Mouse (Mus musculus): ENCODE measurements around the gene Grk5. TPM values are rescaled to one million over a fixed set of nuclear protein-coding genes. Genes with fewer than 3 reads are reported as not detected.

Gene Grk5
- polyA plus RNA-seq, 2 experiments, result 0.50 to 0.84 TPM

GRCm38 (mm10) chr19:61078622-61079021, 189.1 kb downstream of the Grk5 start:
- Histone ChIP-seq H3K9ac (replicated peaks) (no peak overlapping the region), H3K36me3 (replicated peaks; ENCODE audit: control insufficient read depth, insufficient read depth, low read depth) (no peaks in the 10 kb centered on the region), H3K27me3 (ENCODE audit: control insufficient read depth, insufficient read depth, low read length) (no peaks in the 10 kb centered on the region), H3K9me3 (ENCODE audit: control insufficient read depth, low read length) (no peaks in the 10 kb centered on the region), H3K27ac (no peak overlapping the region), H3K4me1 (replicated peaks; ENCODE audit: control insufficient read depth in 2 of 2, insufficient read depth in 2 of 2, low read length in 1 of 2) (no peaks in the 10 kb centered on the region), H3K4me2 (ENCODE audit: low read depth) (no peak overlapping the region), H3K4me3 (ENCODE audit: insufficient read depth in 1 of 2, low read depth in 2 of 2, low read length in 2 of 2) (no peak overlapping the region)
- ATAC-seq (ENCODE audit: insufficient read depth) (no peak), DNase-seq (ENCODE audit: low read depth in 3 of 3, low spot score in 3 of 3) (no peak)
- no peak for TF ChIP-seq EP300 (IDR thresholded peaks at IDR 0.05; ENCODE audit: low read depth)
- no peak for TF ChIP-seq CTCF (IDR thresholded peaks at IDR 0.05; ENCODE audit: low read depth)
- WGBS (ENCODE audit: insufficient replicate concordance), result 21% methylated on average over 3 of the region's 3 CpGs

GRCm38 (mm10) chr19:61080251-61080749, 190.8 kb downstream of the Grk5 start:
- Histone ChIP-seq H3K4me1 (replicated peaks; ENCODE audit: control insufficient read depth in 2 of 2, insufficient read depth in 2 of 2, low read length in 1 of 2) (no peaks in the 10 kb centered on the region), H3K4me3 (ENCODE audit: insufficient read depth in 1 of 2, low read depth in 2 of 2, low read length in 2 of 2) (no peak overlapping the region), H3K9me3 (ENCODE audit: control insufficient read depth, low read length) (no peaks in the 10 kb centered on the region), H3K9ac (replicated peaks) (no peak overlapping the region), H3K27me3 (ENCODE audit: control insufficient read depth, insufficient read depth, low read length) (no peaks in the 10 kb centered on the region), H3K36me3 (replicated peaks; ENCODE audit: control insufficient read depth, insufficient read depth, low read depth) (no peaks in the 10 kb centered on the region), H3K27ac (no peak overlapping the region), H3K4me2 (ENCODE audit: low read depth) (no peak overlapping the region)
- 70% methylated on average over 5 of the region's 5 CpGs for WGBS (ENCODE audit: insufficient replicate concordance)
- DNase-seq (ENCODE audit: low read depth in 3 of 3, low spot score in 3 of 3) (no peak), ATAC-seq (ENCODE audit: insufficient read depth) (no peak)
- no peak for TF ChIP-seq CTCF (IDR thresholded peaks at IDR 0.05; ENCODE audit: low read depth)
- no peak for TF ChIP-seq EP300 (IDR thresholded peaks at IDR 0.05; ENCODE audit: low read depth)

GRCm38 (mm10) chr19:61083006-61083405, 193.5 kb downstream of the Grk5 start:
- ATAC-seq (ENCODE audit: insufficient read depth), result no peak
- no peak overlapping the region for H3K4me3 ChIP-seq (ENCODE audit: insufficient read depth in 1 of 2, low read depth in 2 of 2, low read length in 2 of 2)
- H3K27me3 ChIP-seq (ENCODE audit: control insufficient read depth, insufficient read depth, low read length), result no peaks in the 10 kb centered on the region
- no peak overlapping the region for H3K27ac ChIP-seq
- no peak overlapping the region for H3K4me2 ChIP-seq (ENCODE audit: low read depth)
- H3K4me1 ChIP-seq (replicated peaks; ENCODE audit: control insufficient read depth in 2 of 2, insufficient read depth in 2 of 2, low read length in 1 of 2), result no peaks in the 10 kb centered on the region
- no peak overlapping the region for H3K9ac ChIP-seq (replicated peaks)
- no peaks in the 10 kb centered on the region for H3K9me3 ChIP-seq (ENCODE audit: control insufficient read depth, low read length)
- TF ChIP-seq EP300 (IDR thresholded peaks at IDR 0.05; ENCODE audit: low read depth), result no peak
- TF ChIP-seq CTCF (IDR thresholded peaks at IDR 0.05; ENCODE audit: low read depth), result no peak
- no peak for DNase-seq (ENCODE audit: low read depth in 3 of 3, low spot score in 3 of 3)
- WGBS (ENCODE audit: insufficient replicate concordance), result 76% methylated on average over 8 of the region's 8 CpGs
- no peaks in the 10 kb centered on the region for H3K36me3 ChIP-seq (replicated peaks; ENCODE audit: control insufficient read depth, insufficient read depth, low read depth)

- ATAC-seq (ENCODE audit: insufficient read depth) (peak; percentile 50; the same call in 1 of the 2 replicates), DNase-seq (ENCODE audit: low read depth in 3 of 3, low spot score in 3 of 3) (peak; percentile 49 to 58 (median 53))
- no peak for TF ChIP-seq EP300 (IDR thresholded peaks at IDR 0.05; ENCODE audit: low read depth)
- TF ChIP-seq CTCF (IDR thresholded peaks at IDR 0.05; ENCODE audit: low read depth), result peak; percentile 95
- Histone ChIP-seq H3K9me3 (ENCODE audit: control insufficient read depth, low read length) (no peaks in the 10 kb centered on the region), H3K4me2 (ENCODE audit: low read depth) (no peak overlapping the region), H3K9ac (replicated peaks) (no peak overlapping the region), H3K27me3 (ENCODE audit: control insufficient read depth, insufficient read depth, low read length) (no peaks in the 10 kb centered on the region), H3K4me1 (replicated peaks; ENCODE audit: control insufficient read depth in 2 of 2, insufficient read depth in 2 of 2, low read length in 1 of 2) (no peaks in the 10 kb centered on the region), H3K36me3 (replicated peaks; ENCODE audit: control insufficient read depth, insufficient read depth, low read depth) (no peaks in the 10 kb centered on the region), H3K4me3 (ENCODE audit: insufficient read depth in 1 of 2, low read depth in 2 of 2, low read length in 2 of 2) (no peak overlapping the region), H3K27ac (no peak overlapping the region)
- 23% methylated on average over 4 of the region's 4 CpGs for WGBS (ENCODE audit: insufficient replicate concordance)
Observed at GRCm38 (mm10) chr19:61084149-61084940, 194.8 kb downstream of the Grk5 start.

GRCm38 (mm10) chr19:61085217-61085616, 195.7 kb downstream of the Grk5 start:
- no peak for DNase-seq (ENCODE audit: low read depth in 3 of 3, low spot score in 3 of 3)
- 20% methylated on average over 2 of the region's 2 CpGs for WGBS (ENCODE audit: insufficient replicate concordance)
- no peak overlapping the region for H3K4me2 ChIP-seq (ENCODE audit: low read depth)

More at GRCm38 (mm10) chr19:61085217-61085616, 195.7 kb downstream of the Grk5 start:
- no peak for TF ChIP-seq EP300 (IDR thresholded peaks at IDR 0.05; ENCODE audit: low read depth)
- no peak for TF ChIP-seq CTCF (IDR thresholded peaks at IDR 0.05; ENCODE audit: low read depth)
- no peak for ATAC-seq (ENCODE audit: insufficient read depth)
- Histone ChIP-seq H3K27ac (no peak overlapping the region), H3K9ac (replicated peaks) (no peak overlapping the region), H3K4me3 (ENCODE audit: insufficient read depth in 1 of 2, low read depth in 2 of 2, low read length in 2 of 2) (no peak overlapping the region), H3K9me3 (ENCODE audit: control insufficient read depth, low read length) (no peaks in the 10 kb centered on the region), H3K4me1 (replicated peaks; ENCODE audit: control insufficient read depth in 2 of 2, insufficient read depth in 2 of 2, low read length in 1 of 2) (no peaks in the 10 kb centered on the region), H3K36me3 (replicated peaks; ENCODE audit: control insufficient read depth, insufficient read depth, low read depth) (no peaks in the 10 kb centered on the region), H3K27me3 (ENCODE audit: control insufficient read depth, insufficient read depth, low read length) (no peaks in the 10 kb centered on the region)

All from liver, embryonic 14.5 days (tissue).